Mouse (Mus musculus) thymus, adult 2 months (tissue): ENCODE measurements around the gene Tigit. TPM values are rescaled to one million over a fixed set of nuclear protein-coding genes. Genes with fewer than 3 reads are reported as not detected.

Source experiments
- DNase-seq: peaks from one replicate; pipeline ENCODE4 v3.0.0; 2021
- H3K27ac ChIP-seq: fragments of 200-500 bp; 2 replicates; pipeline ENCODE4 v1.5.1; 2012; ENCODE audit warnings: low read length, control low read depth; ENCODE audit not compliant: control insufficient read depth, insufficient read depth
- H3K27me3 ChIP-seq: fragments of 200-500 bp; 2 replicates; pipeline ENCODE4 v1.6.1; 2012; ENCODE audit warnings: mild to moderate bottlenecking, low read length, moderate library complexity, mixed read lengths; ENCODE audit not compliant: control insufficient read depth, insufficient read depth
- H3K36me3 ChIP-seq: fragments of 200-500 bp; 2 replicates; pipeline ENCODE4 v1.6.1; 2012; ENCODE audit warnings: mild to moderate bottlenecking, low read length, moderate library complexity; ENCODE audit not compliant: control insufficient read depth, insufficient read depth
- H3K4me1 ChIP-seq: fragments of 200-500 bp; replicated peaks from 2 replicates; pipeline ENCODE4 v1.6.1; 2012; ENCODE audit warnings: low read length; ENCODE audit not compliant: control insufficient read depth, insufficient read depth
- H3K4me3 ChIP-seq: fragments of 200-500 bp; 2 replicates; pipeline ENCODE4 v1.5.1; 2012; ENCODE audit warnings: mild to moderate bottlenecking, low read length, control low read depth, moderate library complexity; ENCODE audit not compliant: control insufficient read depth, insufficient read depth
- CTCF ChIP-seq: fragments of 200-500 bp; IDR thresholded peaks from 2 replicates; pipeline ENCODE4 v1.5.1; 2012; ENCODE audit warnings: mild to moderate bottlenecking, control low read depth, low read length, moderate library complexity, borderline replicate concordance; ENCODE audit not compliant: control insufficient read depth, poor library complexity, insufficient read depth; ENCODE audit errors: extremely low read depth
- POLR2A ChIP-seq: fragments of 200-500 bp; IDR thresholded peaks from 2 replicates; pipeline ENCODE4 v1.6.1; 2012; ENCODE audit warnings: mild to moderate bottlenecking, low read length, control low read depth, moderate library complexity; ENCODE audit not compliant: control insufficient read depth, poor library complexity, insufficient read depth; ENCODE audit errors: extremely low read depth
- WGBS: fragments of 180-500 bp; shearing (Covaris S2); methylation state at CpG from one replicate; pipeline ENCODE4 v1.1.7; 2018; 5-methylcytosine and 5-hydroxymethylcytosine counted together
- polyA plus RNA-seq: library from polyadenylated mRNA; depleted of rRNA; stranded (reverse); fragments of >200 nt; gene quantifications from 2 replicates; pipeline ENCODE4 v1.2.3, GENCODE M21; 2012

The Tigit gene
- polyA plus RNA-seq, 1 experiment, result 5.1 TPM

- 95% methylated on average over 5 of the region's 5 CpGs for WGBS
- H3K27ac ChIP-seq, result no peak overlapping the region
- H3K27me3 ChIP-seq, result no peaks in the 10 kb centered on the region
- H3K36me3 ChIP-seq, result no peaks in the 10 kb centered on the region
- no peak overlapping the region for H3K4me3 ChIP-seq
- H3K4me1 ChIP-seq, result peaks cover 5% of the 10 kb centered on the region; the same call in 1 of the 2 replicates
- no peak for DNase-seq
- TF ChIP-seq POLR2A (no peak), CTCF (no peak)
Observed at GRCm38 (mm10) chr16:43623315-43624000, 40.5 kb downstream of the Tigit start.

GRCm38 (mm10) chr16:43620359-43620758, 43.6 kb downstream of the Tigit start:
- no peaks in the 10 kb centered on the region for H3K36me3 ChIP-seq
- no peaks in the 10 kb centered on the region for H3K4me1 ChIP-seq
- no peaks in the 10 kb centered on the region for H3K27me3 ChIP-seq
- no peak for DNase-seq
- no peak overlapping the region for H3K4me3 ChIP-seq
- H3K27ac ChIP-seq, result no peak overlapping the region
- TF ChIP-seq POLR2A (no peak), CTCF (no peak)
- 40% methylated on average over 2 of the region's 2 CpGs for WGBS

- no peak overlapping the region for H3K27ac ChIP-seq
- WGBS, result 93% methylated on average over 6 of the region's 6 CpGs
- no peak overlapping the region for H3K4me3 ChIP-seq
- no peaks in the 10 kb centered on the region for H3K36me3 ChIP-seq
- no peaks in the 10 kb centered on the region for H3K27me3 ChIP-seq
- DNase-seq, result no peak
- TF ChIP-seq POLR2A (no peak), CTCF (no peak)
- no peaks in the 10 kb centered on the region for H3K4me1 ChIP-seq
Observed at GRCm38 (mm10) chr16:43619277-43619676, 44.7 kb downstream of the Tigit start.

- H3K4me1 ChIP-seq, result no peaks in the 10 kb centered on the region
- no peak overlapping the region for H3K27ac ChIP-seq
- H3K4me3 ChIP-seq, result no peak overlapping the region
- H3K27me3 ChIP-seq, result no peaks in the 10 kb centered on the region
- 96% methylated on average over 23 of the region's 23 CpGs for WGBS
- H3K36me3 ChIP-seq, result no peaks in the 10 kb centered on the region
- no peak for DNase-seq
- TF ChIP-seq POLR2A, result no peak
- TF ChIP-seq CTCF, result no peak
Observed at GRCm38 (mm10) chr16:43618286-43618685, 45.7 kb downstream of the Tigit start.

GRCm38 (mm10) chr16:43617346-43617745, 46.6 kb downstream of the Tigit start:
- Histone ChIP-seq H3K27me3 (no peaks in the 10 kb centered on the region), H3K4me3 (no peak overlapping the region), H3K4me1 (no peaks in the 10 kb centered on the region), H3K36me3 (no peaks in the 10 kb centered on the region), H3K27ac (no peak overlapping the region)
- no peak for DNase-seq
- TF ChIP-seq POLR2A, result no peak
- no peak for TF ChIP-seq CTCF
- 96% methylated on average over 6 of the region's 6 CpGs for WGBS

- WGBS, result 96% methylated on average over 4 of the region's 4 CpGs
- H3K27ac ChIP-seq, result no peak overlapping the region
- H3K4me1 ChIP-seq, result no peaks in the 10 kb centered on the region
- no peak overlapping the region for H3K4me3 ChIP-seq
- DNase-seq, result no peak
- TF ChIP-seq POLR2A (no peak), CTCF (no peak)
- H3K36me3 ChIP-seq, result no peaks in the 10 kb centered on the region
- no peaks in the 10 kb centered on the region for H3K27me3 ChIP-seq
Observed at GRCm38 (mm10) chr16:43616348-43616747, 47.6 kb downstream of the Tigit start.

- Histone ChIP-seq H3K27me3 (no peaks in the 10 kb centered on the region), H3K27ac (no peak overlapping the region), H3K4me1 (no peaks in the 10 kb centered on the region), H3K36me3 (no peaks in the 10 kb centered on the region), H3K4me3 (no peak overlapping the region)
- 97% methylated on average over 10 of the region's 10 CpGs for WGBS
- DNase-seq, result no peak
- TF ChIP-seq POLR2A (no peak), CTCF (no peak)
Observed at GRCm38 (mm10) chr16:43610375-43610774, 53.6 kb downstream of the Tigit start.
